In genomic region chr4:62475793-62476192, GRCm38 (mm10) we compare ENCODE assay signal across 25 mouse cellular contexts. TPM values are rescaled to one million over a fixed set of nuclear protein-coding genes. Genes with fewer than 3 reads are reported as not detected.
DNase-seq lines count a peak whose midpoint lies in the region; ATAC-seq lines count a peak whose summit lies in the region.
"Had no signal": no experiment of that assay in that cellular context is flagged by ENCODE, and none has a peak within 500 bp of the region (broad histone marks: within the 10 kb centered on the region; RNA-seq: fewer than 3 reads in every experiment).

No protein-coding gene starts in this region.

- peaks cover 14% of the 10 kb centered on the region for H3K4me1 ChIP-seq in lung, embryonic 15.5 days
- 0 out of 2 replicates have a peak, but pooled peaks cover 5% of the 10 kb centered on the region for H3K4me1 ChIP-seq in intestine, embryonic 15.5 days (replicated peaks)
- H3K4me1 ChIP-seq in midbrain, embryonic 14.5 days (ENCODE audit: control insufficient read depth, insufficient read depth, low read length): peaks cover 7% of the 10 kb centered on the region; the same call in 1 of the 2 replicates

- ATAC-seq in lung, embryonic 15.5 days (ENCODE audit: borderline replicate concordance, extremely low read depth, low FRiP score, low TSS enrichment): no peak
- peak; percentile 76 for ATAC-seq in CD4-positive, CD25-positive, alpha-beta regulatory T cell, adult 4 months
- peak; percentile 32; the same call in 1 of the 2 replicates for ATAC-seq in intestine, embryonic 15.5 days
- ATAC-seq in midbrain, embryonic 14.5 days (ENCODE audit: low FRiP score, low TSS enrichment): no peak
- ATAC-seq: forebrain, embryonic 13.5 days had no signal

- no peaks in the 10 kb centered on the region for H3K9me3 ChIP-seq in lung, embryonic 15.5 days
- no peaks in the 10 kb centered on the region for H3K9me3 ChIP-seq in intestine, embryonic 15.5 days
- no peaks in the 10 kb centered on the region for H3K9me3 ChIP-seq in midbrain, embryonic 14.5 days (ENCODE audit: control insufficient read depth, low read length)
- H3K9me3 ChIP-seq: embryonic facial prominence, embryonic 10.5 days; forebrain, embryonic 13.5 days; hindbrain, embryonic 12.5 days; limb, embryonic 12.5 days; liver, embryonic 13.5 days; midbrain, embryonic 12.5 days had no signal

- H3K4me3 ChIP-seq in lung, embryonic 15.5 days: no peak overlapping the region
- no peak overlapping the region for H3K4me3 ChIP-seq in intestine, embryonic 15.5 days (replicated peaks)
- no peak overlapping the region for H3K4me3 ChIP-seq in midbrain, embryonic 14.5 days (replicated peaks; ENCODE audit: low read depth, low read length)
- H3K4me3 ChIP-seq: embryonic facial prominence, embryonic 10.5 days; forebrain, embryonic 13.5 days; hindbrain, embryonic 12.5 days; layer of hippocampus, adult 2 months; limb, embryonic 12.5 days; liver, embryonic 13.5 days; midbrain, embryonic 12.5 days had no signal

- no peaks in the 10 kb centered on the region for H3K27me3 ChIP-seq in lung, embryonic 15.5 days
- no peaks in the 10 kb centered on the region for H3K27me3 ChIP-seq in intestine, embryonic 15.5 days (replicated peaks)
- peaks cover 15% of the 10 kb centered on the region; the same call in 1 of the 2 replicates for H3K27me3 ChIP-seq in midbrain, embryonic 14.5 days (ENCODE audit: control insufficient read depth, insufficient read depth, low read length)
- H3K27me3 ChIP-seq: CH12.LX had no signal

- no peak for DNase-seq in lung, postnatal 14 days
- DNase-seq in thymus, postnatal 10 days (ENCODE audit: low spot score in 2 of 2): peak; percentile 20 to 49
- no peak for DNase-seq in left cerebral cortex, postnatal 14 days (ENCODE audit: low spot score in 2 of 2)
- no peak for DNase-seq in midbrain, embryonic 14.5 days
- no peak for DNase-seq in left cerebral cortex, adult 18-20 months (ENCODE audit: low spot score in 2 of 2)
- DNase-seq: adrenal gland, postnatal 14 days; cerebellum, adult 11-12 months; cerebellum, postnatal 25 days; gastrocnemius, postnatal 36 days; kidney, adult 11 months; liver, embryonic 13.5 days had no signal

- intact Hi-C loops in left cerebral cortex, postnatal 14 days (cut with DNase I): no loop called here

- H3K36me3 ChIP-seq in lung, embryonic 15.5 days: no peaks in the 10 kb centered on the region
- H3K36me3 ChIP-seq in intestine, embryonic 15.5 days: no peaks in the 10 kb centered on the region
- no peaks in the 10 kb centered on the region for H3K36me3 ChIP-seq in midbrain, embryonic 14.5 days (ENCODE audit: control insufficient read depth, insufficient read depth, low read length)
- H3K36me3 ChIP-seq: embryonic facial prominence, embryonic 10.5 days; hindbrain, embryonic 12.5 days; limb, embryonic 12.5 days; liver, embryonic 13.5 days; midbrain, embryonic 12.5 days had no signal

- no peak overlapping the region; the same call in 1 of the 2 replicates for H3K4me2 ChIP-seq in lung, embryonic 15.5 days
- H3K4me2 ChIP-seq in intestine, embryonic 15.5 days (replicated peaks): no peak overlapping the region
- no peak overlapping the region for H3K4me2 ChIP-seq in midbrain, embryonic 14.5 days (ENCODE audit: low read length)
- H3K4me2 ChIP-seq: forebrain, embryonic 13.5 days; hindbrain, embryonic 12.5 days; limb, embryonic 12.5 days; liver, embryonic 13.5 days; midbrain, embryonic 12.5 days had no signal

- peak overlapping the region; percentile 76 for H3K27ac ChIP-seq in lung, embryonic 15.5 days
- H3K27ac ChIP-seq in intestine, embryonic 15.5 days: peak overlapping the region; percentile 40; the same call in 1 of the 2 replicates
- no peak overlapping the region for H3K27ac ChIP-seq in midbrain, embryonic 14.5 days (replicated peaks; ENCODE audit: low read depth, low read length)
- H3K27ac ChIP-seq: embryonic facial prominence, embryonic 10.5 days; forebrain, embryonic 13.5 days; hindbrain, embryonic 12.5 days; layer of hippocampus, adult 2 months; limb, embryonic 12.5 days; liver, embryonic 13.5 days; macrophage; midbrain, embryonic 12.5 days; stomach, postnatal 0 days had no signal

- 52% methylated on average over 6 of the region's 6 CpGs for WGBS in lung, embryonic 15.5 days
- 59% methylated on average over 6 of the region's 6 CpGs for WGBS in intestine, embryonic 15.5 days
- WGBS in midbrain, embryonic 14.5 days: 94% methylated on average over 6 of the region's 6 CpGs

- no peak overlapping the region for H3K9ac ChIP-seq in lung, embryonic 15.5 days
- no peak overlapping the region for H3K9ac ChIP-seq in intestine, embryonic 15.5 days
- H3K9ac ChIP-seq in midbrain, embryonic 14.5 days (replicated peaks; ENCODE audit: low read length): no peak overlapping the region
- H3K9ac ChIP-seq: forebrain, embryonic 13.5 days; hindbrain, embryonic 12.5 days; limb, embryonic 12.5 days; liver, embryonic 13.5 days; midbrain, embryonic 12.5 days had no signal

RNA-seq across cellular contexts. Expression of gene Bspry, which starts 4.1 kb away (rescaled TPM):
- 36.7 and 44.0 TPM in 2 replicates for polyA plus RNA-seq in lung, embryonic 15.5 days (2015; fragmentation: Nextera tagmentation; extraction: Ambion mirVana)
- polyA plus RNA-seq in CD4-positive, CD25-positive, alpha-beta regulatory T cell, adult 4 months (2017; shearing (Covaris generic)): 1 to 10 TPM in 1 of 2 experiments, under 1 TPM in 1; 0.73 to 1.5 TPM
- 31.7 and 33.2 TPM in 2 replicates for polyA plus RNA-seq in intestine, embryonic 15.5 days (2015; fragmentation: Nextera tagmentation; extraction: Ambion mirVana)
- total RNA-seq in left cerebral cortex, postnatal 14 days (2021): under 1 TPM; 0.42 to 0.70 TPM
- polyA plus RNA-seq in midbrain, embryonic 14.5 days (2014; fragmentation: Nextera tagmentation; extraction: Ambion mirVana): 0.32 and 0.43 TPM in 2 replicates
- total RNA-seq in left cerebral cortex, adult 18-20 months (2021): under 1 TPM; 0.28 to 0.40 TPM

RNA-seq across cellular contexts. Expression of gene Wdr31, which starts 5.1 kb away (rescaled TPM):
- 12.9 and 13.0 TPM in 2 replicates for polyA plus RNA-seq in lung, embryonic 15.5 days (2015; fragmentation: Nextera tagmentation; extraction: Ambion mirVana)
- under 1 TPM; 0.56 to 0.82 TPM for polyA plus RNA-seq in CD4-positive, CD25-positive, alpha-beta regulatory T cell, adult 4 months (2017; shearing (Covaris generic))
- 7.7 and 9.1 TPM in 2 replicates for polyA plus RNA-seq in intestine, embryonic 15.5 days (2015; fragmentation: Nextera tagmentation; extraction: Ambion mirVana)
- 1 to 10 TPM; 9.0 to 9.4 TPM for total RNA-seq in left cerebral cortex, postnatal 14 days (2021)
- polyA plus RNA-seq in midbrain, embryonic 14.5 days (2014; fragmentation: Nextera tagmentation; extraction: Ambion mirVana): 9.3 and 10.2 TPM in 2 replicates
- 1 to 10 TPM; 8.5 to 8.7 TPM for total RNA-seq in left cerebral cortex, adult 18-20 months (2021)

RNA-seq across cellular contexts. Expression of gene Hdhd3, which starts 27.5 kb away (rescaled TPM):
- 18.6 and 21.1 TPM in 2 replicates for polyA plus RNA-seq in lung, embryonic 15.5 days (2015; fragmentation: Nextera tagmentation; extraction: Ambion mirVana)
- 1 to 10 TPM in 1 of 2 experiments, under 1 TPM in 1; 0.81 to 1.3 TPM for polyA plus RNA-seq in CD4-positive, CD25-positive, alpha-beta regulatory T cell, adult 4 months (2017; shearing (Covaris generic))
- 61.6 and 76.4 TPM in 2 replicates for polyA plus RNA-seq in intestine, embryonic 15.5 days (2015; fragmentation: Nextera tagmentation; extraction: Ambion mirVana)
- 1 to 10 TPM; 9.1 to 9.8 TPM for total RNA-seq in left cerebral cortex, postnatal 14 days (2021)
- 12.8 and 14.1 TPM in 2 replicates for polyA plus RNA-seq in midbrain, embryonic 14.5 days (2014; fragmentation: Nextera tagmentation; extraction: Ambion mirVana)
- 1 to 10 TPM; 8.9 to 9.0 TPM for total RNA-seq in left cerebral cortex, adult 18-20 months (2021)

RNA-seq across cellular contexts. Expression of gene Rnf183, which starts 40.7 kb away (rescaled TPM):
- 0.14 TPM in 1 of 2 replicates, not detected in the other for polyA plus RNA-seq in lung, embryonic 15.5 days (2015; fragmentation: Nextera tagmentation; extraction: Ambion mirVana)
- polyA plus RNA-seq in CD4-positive, CD25-positive, alpha-beta regulatory T cell, adult 4 months (2017; shearing (Covaris generic)): under 1 TPM in 1 of 2 experiments, not detected in 1; 0.52 TPM
- polyA plus RNA-seq in intestine, embryonic 15.5 days (2015; fragmentation: Nextera tagmentation; extraction: Ambion mirVana): not detected in 2 replicates
- total RNA-seq in left cerebral cortex, postnatal 14 days (2021): not detected
- polyA plus RNA-seq in midbrain, embryonic 14.5 days (2014; fragmentation: Nextera tagmentation; extraction: Ambion mirVana): 0.15 TPM in 1 of 2 replicates, not detected in the other
- total RNA-seq in left cerebral cortex, adult 18-20 months (2021): not detected
- total RNA-seq: adrenal gland, postnatal 14 days; gastrocnemius, postnatal 36 days; layer of hippocampus, adult 2 months had no signal
- polyA plus RNA-seq: embryonic facial prominence, embryonic 10.5 days; forebrain, embryonic 13.5 days; heart, postnatal 0 days; hindbrain, embryonic 12.5 days; limb, embryonic 12.5 days; liver, embryonic 13.5 days; macrophage; neural tube, embryonic 11.5 days had no signal

RNA-seq across cellular contexts. Expression of gene Alad, which starts 43.9 kb away (rescaled TPM):
- 116 and 117 TPM in 2 replicates for polyA plus RNA-seq in lung, embryonic 15.5 days (2015; fragmentation: Nextera tagmentation; extraction: Ambion mirVana)
- 10 to 100 TPM; 57.8 to 78.7 TPM for polyA plus RNA-seq in CD4-positive, CD25-positive, alpha-beta regulatory T cell, adult 4 months (2017; shearing (Covaris generic))
- 156 and 161 TPM in 2 replicates for polyA plus RNA-seq in intestine, embryonic 15.5 days (2015; fragmentation: Nextera tagmentation; extraction: Ambion mirVana)
- 10 to 100 TPM; 22.2 to 25.4 TPM for total RNA-seq in left cerebral cortex, postnatal 14 days (2021)
- 69.3 and 78.8 TPM in 2 replicates for polyA plus RNA-seq in midbrain, embryonic 14.5 days (2014; fragmentation: Nextera tagmentation; extraction: Ambion mirVana)
- 10 to 100 TPM; 36.4 to 41.0 TPM for total RNA-seq in left cerebral cortex, adult 18-20 months (2021)

Comparison
In these comparisons a context has a peak if more than half of its experiments do, and no peak if none do; other contexts are left out.
1. ATAC-seq: peak in CD4-positive, CD25-positive, alpha-beta regulatory T cell, adult 4 months (single experiment) and intestine, embryonic 15.5 days (single experiment); none in lung, embryonic 15.5 days (single experiment) and midbrain, embryonic 14.5 days (single experiment).
2. DNase-seq: peak in thymus, postnatal 10 days (2 of 2); none in lung, postnatal 14 days (single experiment), left cerebral cortex, postnatal 14 days (0 of 2), midbrain, embryonic 14.5 days (single experiment) and left cerebral cortex, adult 18-20 months (0 of 2).
3. RNA of gene Bspry, which starts 4.1 kb away (polyA plus RNA-seq): 36.7 to 44.0 TPM in lung, embryonic 15.5 days and 31.7 to 33.2 TPM in intestine, embryonic 15.5 days; 0.73 to 1.5 TPM in CD4-positive, CD25-positive, alpha-beta regulatory T cell, adult 4 months and 0.32 to 0.43 TPM in midbrain, embryonic 14.5 days; every median in the first group is over 10 times any median in the second.